Mouse (Mus musculus): Measurements from ENCODE around the gene Pex5l.
A peak's percentile ranks its signal among the peaks of the same experiment; 100 is the strongest.

The Pex5l gene

GRCm38 (mm10) chr3:32939802-32940501, 203.1 kb downstream of the Pex5l start:
- DNase-seq (ENCODE audit: low spot score in 2 of 2) = no peak

- no peak for DNase-seq (ENCODE audit: low spot score in 2 of 2)
These were observed 218.9 kb downstream of the Pex5l start for GRCm38 (mm10) chr3:32924168-32924567.

GRCm38 (mm10) chr3:32910071-32910551, 232.9 kb downstream of the Pex5l start:
- peak; percentile 52 to 56 for DNase-seq (ENCODE audit: low spot score in 2 of 2)

DNA sequence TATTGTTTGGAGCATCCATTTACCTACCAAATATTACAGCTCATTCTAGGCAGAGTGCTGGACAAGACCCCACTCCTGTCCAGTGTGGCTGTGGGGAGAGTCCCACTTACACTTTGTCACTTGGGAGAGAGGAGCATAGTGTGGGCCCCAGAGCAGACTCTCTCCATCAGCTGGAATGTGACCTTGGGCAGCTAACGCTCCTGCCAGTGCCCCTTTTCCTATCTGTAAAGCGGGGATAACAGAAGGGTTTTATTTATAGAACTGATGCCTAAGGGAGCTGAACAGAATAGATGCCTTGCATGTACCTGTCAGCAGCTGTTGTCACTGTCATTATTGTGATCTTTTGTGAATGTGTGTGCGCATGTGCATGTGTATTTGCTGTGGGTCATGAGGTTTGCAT, 234.6 kb downstream of the Pex5l start:
- peak in 1 of 2 experiments; percentile 1 for DNase-seq (ENCODE audit: low spot score in 2 of 2)

DNA sequence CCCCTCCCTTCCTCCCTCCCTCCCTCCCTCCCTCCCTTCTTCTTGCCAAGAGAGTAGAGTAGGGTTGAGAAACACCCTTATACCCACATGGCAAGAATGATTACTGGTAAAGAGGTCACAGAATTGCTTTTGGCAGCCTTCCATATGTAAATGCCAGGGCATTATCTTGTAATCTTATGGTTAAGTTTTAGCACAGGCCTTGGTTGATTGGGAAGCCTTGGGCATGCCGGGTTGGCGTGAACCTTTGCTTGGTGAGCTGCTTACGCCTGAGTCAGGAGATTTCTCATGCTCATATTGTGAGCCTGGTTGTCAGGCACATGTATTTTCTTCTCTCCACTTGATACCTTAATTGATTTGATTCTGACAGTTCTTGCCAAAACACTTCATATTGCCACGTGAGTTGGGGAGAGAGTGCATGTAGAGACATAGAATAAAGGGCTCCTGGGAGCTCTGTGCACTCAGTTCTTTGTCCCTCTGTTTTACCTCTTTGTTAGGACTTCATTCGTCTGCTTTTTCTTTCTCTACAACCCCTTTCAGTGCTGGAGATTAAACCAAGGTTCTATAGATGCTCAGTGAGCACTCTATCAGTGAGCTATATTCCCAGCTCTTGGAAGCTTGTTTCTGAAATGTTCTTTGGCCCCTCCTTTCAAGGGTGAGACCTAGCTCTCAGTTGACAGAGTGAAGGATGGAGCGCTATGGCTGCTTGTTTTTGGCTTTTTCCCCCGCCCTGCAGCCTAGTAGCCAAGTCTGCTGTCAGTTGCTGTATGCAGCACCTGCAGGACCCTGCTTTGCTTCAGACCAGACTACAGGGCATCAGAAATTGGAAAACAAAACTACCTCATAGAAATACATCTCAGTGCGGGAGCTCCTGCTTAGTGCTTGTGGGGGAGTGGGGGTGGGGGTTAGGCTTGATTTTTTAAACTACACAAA, 236.9 kb downstream of the Pex5l start:
- peak in 1 of 2 experiments; percentile 13 for DNase-seq (ENCODE audit: low spot score in 2 of 2)

GRCm38 (mm10) chr3:32904599-32904998, 238.4 kb downstream of the Pex5l start:
- DNase-seq (ENCODE audit: low spot score in 2 of 2) = no peak

DNA sequence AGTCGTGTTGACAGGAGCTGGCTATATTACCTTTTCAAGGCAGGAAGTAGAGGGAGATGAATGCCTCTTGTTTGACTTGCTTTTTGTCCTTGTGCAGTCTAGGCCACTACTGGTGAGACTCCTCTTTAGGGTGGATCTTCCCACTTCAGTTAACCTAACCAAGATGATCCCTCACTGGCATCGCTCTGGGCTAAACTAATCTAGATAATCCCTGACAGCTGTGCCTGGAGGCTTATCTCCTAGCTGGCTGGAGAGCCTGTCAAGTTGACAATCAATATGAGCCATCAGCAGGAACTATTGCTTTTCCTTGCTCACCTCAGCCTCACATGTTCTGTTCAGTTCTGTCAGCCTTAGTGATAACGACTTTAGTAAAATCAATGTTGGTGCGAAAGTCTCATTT, 239.6 kb downstream of the Pex5l start:
- DNase-seq (ENCODE audit: low spot score in 2 of 2) = peak in 1 of 2 experiments; percentile 1

Data from right cerebral cortex, postnatal 10 days (tissue).